Mouse (Mus musculus) cerebellum, adult 2 months (tissue): ENCODE measurements around the gene Tnfsf11.

Source experiments
- CTCF ChIP-seq: fragments of 200-500 bp; IDR thresholded peaks from 2 replicates; pipeline ENCODE4 v1.5.1; 2011; ENCODE audit warnings: low read depth, mild to moderate bottlenecking, control low read depth, low read length, moderate library complexity, borderline replicate concordance; ENCODE audit not compliant: insufficient read depth
- POLR2A ChIP-seq: fragments of 200-500 bp; IDR thresholded peaks from 2 replicates; pipeline ENCODE4 v1.6.1; 2011; ENCODE audit warnings: low read length, control low read depth, borderline replicate concordance; ENCODE audit not compliant: insufficient read depth

- TF ChIP-seq CTCF (no peak), POLR2A (no peak)
These were observed 15.5 kb upstream of the Tnfsf11 start for GRCm38 (mm10) chr14:78323356-78323755.
